Mouse (Mus musculus): ENCODE measurements around the gene Fibp. TPM values are rescaled to one million over a fixed set of nuclear protein-coding genes. Genes with fewer than 3 reads are reported as not detected.
A peak's percentile ranks its signal among the peaks of the same experiment; 100 is the strongest.

Fibp gene
- 60.9 and 66.7 TPM in 2 replicates for polyA plus RNA-seq (2014; fragmentation: Nextera tagmentation; extraction: Ambion mirVana)

DNA sequence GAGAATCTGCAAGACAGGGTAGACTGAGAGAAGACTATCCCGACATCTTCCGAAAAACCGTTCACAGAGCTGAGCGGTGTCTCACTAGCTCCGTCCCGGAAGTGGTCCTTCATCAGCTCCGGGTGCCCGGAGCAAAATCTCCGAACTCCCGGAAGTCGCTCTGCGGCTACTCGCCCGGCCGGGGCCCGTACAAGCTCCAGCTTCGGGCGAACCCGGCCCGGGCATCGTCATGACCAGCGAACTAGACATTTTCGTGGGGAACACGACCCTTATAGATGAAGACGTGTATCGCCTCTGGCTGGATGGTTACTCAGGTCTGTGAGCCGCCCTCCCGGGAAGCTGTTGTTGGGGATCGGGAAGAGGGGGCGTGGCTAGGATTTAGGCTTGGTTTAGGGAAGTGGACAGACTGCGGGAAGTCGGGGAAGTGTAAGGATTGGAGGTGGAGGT, at the start of gene Fibp:
TSS of gene Fibp (plus strand) at position 151 of the 447 bp plus-strand sequence.
- Histone ChIP-seq H3K4me2 (peak within 1 kb of the TSS; percentile 97), H3K36me3 (ENCODE audit: control insufficient read depth, insufficient read depth, low read length) (peaks cover 5% of the 10 kb centered on the region; the same call in 1 of the 2 replicates), H3K27ac (ENCODE audit: low read depth, low read length) (peak within 1 kb of the TSS; percentile 56), H3K4me1 (replicated peaks; ENCODE audit: control insufficient read depth, insufficient read depth, low read length) (peaks cover 27% of the 10 kb centered on the region), H3K4me3 (ENCODE audit: low read depth, low read length) (peak within 1 kb of the TSS; percentile 87), H3K27me3 (replicated peaks; ENCODE audit: control insufficient read depth, insufficient read depth, low read length) (no peaks in the 10 kb centered on the region), H3K9ac (ENCODE audit: low read depth, low read length) (peak within 1 kb of the TSS; percentile 88), H3K9me3 (ENCODE audit: control insufficient read depth, low read length) (no peaks in the 10 kb centered on the region)
- under 1% methylated on average over 32 of the region's 32 CpGs for WGBS
- peak; percentile 72 for ATAC-seq (replicated peaks; ENCODE audit: low FRiP score)
- peak; percentile 90 for DNase-seq (ENCODE audit: low spot score)

DNA sequence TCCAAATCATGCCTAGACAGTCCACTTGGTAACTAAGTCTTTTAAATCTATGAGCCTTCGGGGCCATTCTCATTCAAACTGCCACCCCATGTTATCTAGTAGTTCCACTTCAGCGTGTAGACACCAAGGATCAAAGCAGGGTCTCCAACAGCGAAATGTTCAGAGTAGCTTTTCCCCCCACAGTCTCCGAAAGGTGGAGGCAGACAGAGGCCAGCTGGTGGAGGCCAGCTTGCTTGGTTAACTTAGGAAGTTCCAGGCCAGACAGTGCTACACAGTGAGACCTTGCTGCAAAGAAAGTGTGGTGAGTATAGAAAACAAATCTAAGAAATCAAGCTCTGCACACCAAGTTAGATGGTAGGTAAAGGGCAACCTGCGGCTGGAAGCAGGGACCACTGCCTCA, 49.8 kb upstream of the Fibp start:
- no peak overlapping the region for H3K27ac ChIP-seq (ENCODE audit: low read depth, low read length)
- no peaks in the 10 kb centered on the region for H3K9me3 ChIP-seq (ENCODE audit: control insufficient read depth, low read length)
- DNase-seq (ENCODE audit: low spot score) = no peak
- H3K27me3 ChIP-seq (replicated peaks; ENCODE audit: control insufficient read depth, insufficient read depth, low read length) = no peaks in the 10 kb centered on the region
- H3K4me1 ChIP-seq (replicated peaks; ENCODE audit: control insufficient read depth, insufficient read depth, low read length) = peaks cover 8% of the 10 kb centered on the region; the same call in 1 of the 2 replicates
- no peak overlapping the region for H3K9ac ChIP-seq (ENCODE audit: low read depth, low read length)
- H3K4me2 ChIP-seq = no peak overlapping the region
- no peak for ATAC-seq (replicated peaks; ENCODE audit: low FRiP score)
- WGBS = 76% methylated on average over 5 of the region's 5 CpGs
- H3K4me3 ChIP-seq (ENCODE audit: low read depth, low read length) = no peak overlapping the region
- H3K36me3 ChIP-seq (ENCODE audit: control insufficient read depth, insufficient read depth, low read length) = no peaks in the 10 kb centered on the region

DNA sequence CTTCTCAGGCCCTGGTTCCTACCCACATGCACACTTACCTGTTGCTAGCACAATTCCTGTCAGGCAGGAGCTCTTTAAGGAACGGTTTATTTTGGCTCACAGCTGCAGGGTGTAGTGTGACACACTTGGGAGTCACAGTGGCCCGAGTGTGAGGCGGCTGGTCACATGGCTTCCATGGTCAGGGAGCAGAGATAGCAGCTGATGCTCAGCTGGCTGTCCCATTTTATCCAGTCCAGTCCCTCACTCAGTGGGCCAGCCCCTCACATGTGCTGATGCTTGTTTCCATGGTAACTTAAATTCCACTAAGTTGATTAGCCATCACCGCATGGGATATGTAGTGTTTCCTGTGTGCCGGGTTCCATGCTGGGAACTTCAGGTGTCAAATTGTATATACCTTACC, 48.5 kb upstream of the Fibp start:
- H3K36me3 ChIP-seq (ENCODE audit: control insufficient read depth, insufficient read depth, low read length) = no peaks in the 10 kb centered on the region
- no peaks in the 10 kb centered on the region for H3K27me3 ChIP-seq (replicated peaks; ENCODE audit: control insufficient read depth, insufficient read depth, low read length)

DNA sequence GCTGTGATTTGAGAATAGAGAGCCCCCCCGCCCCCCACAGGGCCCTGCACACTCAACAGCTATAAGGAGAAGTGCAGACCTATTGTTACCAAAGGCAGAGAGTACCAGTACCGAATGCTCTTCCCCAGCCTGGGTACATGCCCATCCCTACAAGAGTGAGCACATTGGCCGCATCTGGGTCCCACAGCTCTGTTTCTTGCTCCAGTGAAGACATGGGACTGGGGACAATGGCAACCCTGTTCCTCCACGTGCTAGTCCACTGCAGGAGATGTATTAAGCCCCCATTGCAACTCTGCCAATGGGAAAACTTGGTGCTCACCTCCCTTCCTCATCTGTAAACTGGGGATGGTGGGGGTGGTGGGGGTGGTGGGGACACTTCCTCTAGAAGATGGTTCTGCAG, 46.6 kb upstream of the Fibp start:
- ATAC-seq (replicated peaks; ENCODE audit: low FRiP score) (no peak), DNase-seq (ENCODE audit: low spot score) (no peak)
- H3K9ac ChIP-seq (ENCODE audit: low read depth, low read length) = no peak overlapping the region
- no peak overlapping the region for H3K27ac ChIP-seq (ENCODE audit: low read depth, low read length)
- no peaks in the 10 kb centered on the region for H3K36me3 ChIP-seq (ENCODE audit: control insufficient read depth, insufficient read depth, low read length)
- H3K4me1 ChIP-seq (replicated peaks; ENCODE audit: control insufficient read depth, insufficient read depth, low read length) = peaks cover 6% of the 10 kb centered on the region; the same call in 1 of the 2 replicates
- 81% methylated on average over 4 of the region's 4 CpGs for WGBS
- H3K4me3 ChIP-seq (ENCODE audit: low read depth, low read length) = no peak overlapping the region
- H3K4me2 ChIP-seq = no peak overlapping the region
- no peaks in the 10 kb centered on the region for H3K27me3 ChIP-seq (replicated peaks; ENCODE audit: control insufficient read depth, insufficient read depth, low read length)
- no peaks in the 10 kb centered on the region for H3K9me3 ChIP-seq (ENCODE audit: control insufficient read depth, low read length)

More for the DNA sequence above, 48.5 kb upstream of the Fibp start:
- 76% methylated on average over 5 of the region's 5 CpGs for WGBS
- no peak for DNase-seq (ENCODE audit: low spot score)
- ATAC-seq (replicated peaks; ENCODE audit: low FRiP score) = no peak
- H3K4me2 ChIP-seq = no peak overlapping the region
- H3K9me3 ChIP-seq (ENCODE audit: control insufficient read depth, low read length) = no peaks in the 10 kb centered on the region
- H3K27ac ChIP-seq (ENCODE audit: low read depth, low read length) = no peak overlapping the region
- no peak overlapping the region for H3K4me3 ChIP-seq (ENCODE audit: low read depth, low read length)
- H3K4me1 ChIP-seq (replicated peaks; ENCODE audit: control insufficient read depth, insufficient read depth, low read length) = peaks cover 8% of the 10 kb centered on the region; the same call in 1 of the 2 replicates
- no peak overlapping the region for H3K9ac ChIP-seq (ENCODE audit: low read depth, low read length)

DNA sequence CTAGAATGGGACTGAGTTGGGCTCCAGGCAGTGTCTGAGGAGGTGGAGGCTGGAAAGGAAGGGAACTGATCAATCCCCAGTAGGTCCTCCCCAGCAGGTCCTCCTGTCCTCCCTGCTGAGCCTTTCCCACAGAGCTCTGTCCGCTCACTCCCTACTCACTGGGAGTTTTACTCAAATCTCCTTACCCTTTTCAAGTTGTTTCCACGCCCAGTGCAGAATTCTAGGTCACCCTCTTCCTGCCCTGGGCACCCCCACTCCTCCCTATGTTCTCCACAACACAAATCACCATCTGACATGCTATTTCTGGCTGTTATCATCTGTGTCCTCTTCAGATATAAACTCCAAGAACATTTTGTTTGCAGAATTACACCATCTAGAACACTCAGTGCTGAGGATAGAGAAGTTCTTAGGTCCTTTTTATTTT, 45.9 kb upstream of the Fibp start:
- H3K27ac ChIP-seq (ENCODE audit: low read depth, low read length) = no peak overlapping the region
- no peaks in the 10 kb centered on the region for H3K27me3 ChIP-seq (replicated peaks; ENCODE audit: control insufficient read depth, insufficient read depth, low read length)
- peaks cover 6% of the 10 kb centered on the region; the same call in 1 of the 2 replicates for H3K4me1 ChIP-seq (replicated peaks; ENCODE audit: control insufficient read depth, insufficient read depth, low read length)
- no peak overlapping the region for H3K4me2 ChIP-seq
- H3K4me3 ChIP-seq (ENCODE audit: low read depth, low read length) = no peak overlapping the region
- ATAC-seq (replicated peaks; ENCODE audit: low FRiP score) (no peak), DNase-seq (ENCODE audit: low spot score) (no peak)
- WGBS = 57% methylated on average over 2 of the region's 2 CpGs
- H3K9me3 ChIP-seq (ENCODE audit: control insufficient read depth, low read length) = no peaks in the 10 kb centered on the region
- H3K36me3 ChIP-seq (ENCODE audit: control insufficient read depth, insufficient read depth, low read length) = no peaks in the 10 kb centered on the region
- H3K9ac ChIP-seq (ENCODE audit: low read depth, low read length) = no peak overlapping the region

DNA sequence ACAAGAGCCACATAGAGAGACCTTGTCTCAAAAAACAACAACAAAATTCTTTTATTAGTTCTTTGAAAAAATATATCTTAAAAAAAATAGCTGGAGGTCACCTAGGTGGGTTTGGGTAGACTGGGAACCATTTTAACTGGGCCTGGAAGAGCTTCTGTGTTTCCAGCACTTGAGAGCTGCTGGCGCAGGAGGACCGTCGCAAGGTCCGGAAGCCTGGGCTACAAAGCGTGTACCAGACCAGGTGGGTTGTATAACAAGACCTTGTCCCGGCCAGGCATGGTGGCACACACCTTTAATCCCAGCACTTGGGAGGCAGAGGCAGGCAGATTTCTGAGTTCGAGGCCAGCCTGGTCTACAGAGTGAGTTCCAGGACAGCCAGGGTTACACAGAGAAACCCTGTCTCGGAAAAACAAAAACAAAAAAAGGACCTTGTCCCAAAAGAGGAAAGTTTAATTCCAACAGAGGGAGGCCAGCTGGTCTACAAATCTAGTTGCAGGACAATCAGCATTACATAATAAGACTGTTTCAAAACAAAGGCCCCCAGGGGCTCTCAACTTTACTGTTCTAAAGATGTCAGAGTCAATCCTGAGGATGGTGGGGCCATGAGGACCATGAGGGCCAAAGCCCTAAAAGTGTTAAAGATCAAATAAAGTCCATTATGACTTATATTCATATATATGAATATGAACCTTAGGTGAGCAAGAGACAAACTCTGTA, 41.5 kb upstream of the Fibp start:
- WGBS = 94% methylated on average over 8 of the region's 8 CpGs
- peaks cover 9% of the 10 kb centered on the region; the same call in 1 of the 2 replicates for H3K36me3 ChIP-seq (ENCODE audit: control insufficient read depth, insufficient read depth, low read length)

DNA sequence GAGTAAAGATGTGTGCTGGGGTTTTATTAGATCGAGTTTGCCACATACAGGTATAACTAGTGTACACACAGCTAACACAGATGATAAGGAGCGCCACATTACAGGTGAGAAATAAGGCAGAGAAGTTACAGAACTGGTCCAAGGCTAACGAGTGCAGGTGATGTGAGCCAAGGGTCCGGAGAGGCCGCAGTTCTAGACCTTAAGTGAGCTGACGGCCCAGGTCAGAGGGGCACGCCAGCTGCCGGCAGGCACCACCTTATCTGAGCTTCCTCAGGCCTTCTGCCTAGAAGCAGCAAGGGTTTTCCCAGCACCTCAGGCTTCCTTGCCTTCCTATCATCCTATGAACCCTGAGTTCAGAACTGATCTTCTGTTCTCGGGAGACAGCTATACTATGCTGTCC, 40.8 kb upstream of the Fibp start:
- Histone ChIP-seq H3K27me3 (replicated peaks; ENCODE audit: control insufficient read depth, insufficient read depth, low read length) (no peaks in the 10 kb centered on the region), H3K27ac (ENCODE audit: low read depth, low read length) (no peak overlapping the region), H3K4me2 (no peak overlapping the region), H3K9me3 (ENCODE audit: control insufficient read depth, low read length) (no peaks in the 10 kb centered on the region), H3K4me1 (replicated peaks; ENCODE audit: control insufficient read depth, insufficient read depth, low read length) (peaks cover 14% of the 10 kb centered on the region), H3K9ac (ENCODE audit: low read depth, low read length) (no peak overlapping the region), H3K36me3 (ENCODE audit: control insufficient read depth, insufficient read depth, low read length) (peaks cover 9% of the 10 kb centered on the region; the same call in 1 of the 2 replicates), H3K4me3 (ENCODE audit: low read depth, low read length) (no peak overlapping the region)
- WGBS = 71% methylated on average over 9 of the region's 9 CpGs
- ATAC-seq (replicated peaks; ENCODE audit: low FRiP score) (no peak), DNase-seq (ENCODE audit: low spot score) (no peak)

More for the DNA sequence above, 41.5 kb upstream of the Fibp start:
- Histone ChIP-seq H3K4me1 (replicated peaks; ENCODE audit: control insufficient read depth, insufficient read depth, low read length) (peaks cover 17% of the 10 kb centered on the region), H3K27me3 (replicated peaks; ENCODE audit: control insufficient read depth, insufficient read depth, low read length) (no peaks in the 10 kb centered on the region), H3K27ac (ENCODE audit: low read depth, low read length) (no peak overlapping the region), H3K9me3 (ENCODE audit: control insufficient read depth, low read length) (no peaks in the 10 kb centered on the region), H3K9ac (ENCODE audit: low read depth, low read length) (no peak overlapping the region), H3K4me3 (ENCODE audit: low read depth, low read length) (no peak overlapping the region), H3K4me2 (no peak overlapping the region)
- DNase-seq (ENCODE audit: low spot score) = no peak
- no peak for ATAC-seq (replicated peaks; ENCODE audit: low FRiP score)

DNA sequence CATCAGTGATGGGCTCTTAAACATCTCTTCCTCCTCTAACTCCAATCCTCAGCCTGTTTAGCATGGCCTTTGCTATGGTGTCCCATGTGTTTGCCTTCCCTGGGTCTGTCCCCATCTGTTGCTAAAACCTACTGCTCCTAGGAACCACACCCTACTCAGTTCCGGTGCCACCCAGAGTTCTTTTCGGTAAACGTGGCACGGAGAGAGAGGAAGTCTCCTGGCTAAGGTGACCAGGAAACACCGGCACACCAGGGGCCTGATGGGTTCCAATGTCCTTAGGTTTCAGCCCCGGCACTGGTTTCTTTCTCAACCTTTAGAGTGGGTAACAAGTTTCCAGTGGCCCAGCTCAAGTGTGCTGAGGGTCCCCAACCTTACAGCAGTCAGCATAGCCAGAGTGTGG, 39.8 kb upstream of the Fibp start:
- H3K4me2 ChIP-seq = no peak overlapping the region
- peaks cover 9% of the 10 kb centered on the region; the same call in 1 of the 2 replicates for H3K36me3 ChIP-seq (ENCODE audit: control insufficient read depth, insufficient read depth, low read length)
- DNase-seq (ENCODE audit: low spot score) = no peak
- no peaks in the 10 kb centered on the region for H3K9me3 ChIP-seq (ENCODE audit: control insufficient read depth, low read length)
- H3K9ac ChIP-seq (ENCODE audit: low read depth, low read length) = no peak overlapping the region
- no peak for ATAC-seq (replicated peaks; ENCODE audit: low FRiP score)
- 89% methylated on average over 6 of the region's 6 CpGs for WGBS
- H3K4me1 ChIP-seq (replicated peaks; ENCODE audit: control insufficient read depth, insufficient read depth, low read length) = peaks cover 13% of the 10 kb centered on the region
- H3K4me3 ChIP-seq (ENCODE audit: low read depth, low read length) = no peak overlapping the region
- H3K27me3 ChIP-seq (replicated peaks; ENCODE audit: control insufficient read depth, insufficient read depth, low read length) = no peaks in the 10 kb centered on the region
- H3K27ac ChIP-seq (ENCODE audit: low read depth, low read length) = no peak overlapping the region

DNA sequence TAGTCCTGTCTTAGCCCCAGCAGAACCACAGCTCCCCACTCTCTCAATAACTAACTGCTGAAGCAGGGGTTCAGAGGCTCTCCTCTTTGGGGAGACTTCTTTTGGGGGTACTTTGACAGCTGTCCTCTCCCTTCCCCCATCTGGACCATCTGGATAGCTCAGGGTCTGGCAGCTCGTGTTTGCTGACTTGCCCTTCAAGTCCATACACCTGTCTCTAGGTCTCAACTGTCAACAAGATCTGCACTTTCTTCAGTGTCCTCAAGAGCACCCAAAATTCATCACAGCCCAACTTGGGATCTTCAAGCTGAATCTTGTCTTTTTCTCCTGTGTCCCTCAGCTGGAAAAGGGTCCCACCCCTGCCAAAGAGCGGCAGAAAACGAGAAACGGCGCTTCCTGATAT, 38.6 kb upstream of the Fibp start:
- H3K4me3 ChIP-seq (ENCODE audit: low read depth, low read length) = no peak overlapping the region
- WGBS = 93% methylated on average over 5 of the region's 5 CpGs
- ATAC-seq (replicated peaks; ENCODE audit: low FRiP score) = no peak
- no peaks in the 10 kb centered on the region for H3K27me3 ChIP-seq (replicated peaks; ENCODE audit: control insufficient read depth, insufficient read depth, low read length)
- no peaks in the 10 kb centered on the region for H3K9me3 ChIP-seq (ENCODE audit: control insufficient read depth, low read length)
- H3K4me2 ChIP-seq = no peak overlapping the region
- H3K36me3 ChIP-seq (ENCODE audit: control insufficient read depth, insufficient read depth, low read length) = peaks cover 16% of the 10 kb centered on the region; the same call in 1 of the 2 replicates
- no peak overlapping the region for H3K9ac ChIP-seq (ENCODE audit: low read depth, low read length)
- peaks cover 24% of the 10 kb centered on the region for H3K4me1 ChIP-seq (replicated peaks; ENCODE audit: control insufficient read depth, insufficient read depth, low read length)
- no peak overlapping the region for H3K27ac ChIP-seq (ENCODE audit: low read depth, low read length)
- DNase-seq (ENCODE audit: low spot score) = no peak

All from liver, embryonic 11.5 days (tissue).